Mouse (Mus musculus): ENCODE data around the gene Zfp706. TPM values are rescaled to one million over a fixed set of nuclear protein-coding genes. Genes with fewer than 3 reads are reported as not detected.

The Zfp706 gene
- total and polyA plus RNA-seq, 3 experiments = 52.0 to 384 (median 285) TPM

DNA sequence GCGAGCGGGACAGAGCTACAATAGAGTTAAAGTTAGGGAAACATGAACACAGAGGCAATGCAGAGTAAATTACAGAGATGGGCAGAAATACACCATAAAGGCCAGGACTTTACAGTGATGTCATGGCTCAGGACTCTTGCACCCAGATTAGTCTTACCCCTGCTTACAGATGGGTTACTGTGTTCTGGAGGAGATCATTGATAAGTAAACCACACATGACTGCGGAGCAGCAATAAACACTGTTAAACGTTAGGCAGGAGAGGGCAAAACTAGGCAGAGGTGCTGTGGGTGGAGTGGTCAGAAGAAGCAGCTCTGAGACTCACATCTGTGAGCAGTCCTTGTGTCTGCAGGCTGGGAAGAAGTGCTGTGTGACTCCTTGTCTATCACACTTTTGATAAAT, 18.9 kb upstream of the Zfp706 start:
- no peak overlapping the region for H3K27ac ChIP-seq (ENCODE audit: insufficient read depth, low read depth)
- TF ChIP-seq RAD21 (IDR thresholded peaks at IDR 0.05; ENCODE audit: low read depth, low read length) (no peak), JUND (conservative IDR thresholded peaks at IDR 0.05; ENCODE audit: low read depth, low read length) (no peak), USF2 (conservative IDR thresholded peaks at IDR 0.05; ENCODE audit: low read depth, low read length) (no peak), E2F4 (IDR thresholded peaks at IDR 0.05; ENCODE audit: insufficient replicate concordance, low read depth, low read length) (no peak), PAX5 (IDR thresholded peaks at IDR 0.05; ENCODE audit: low read length) (no peak), USF1 (IDR thresholded peaks at IDR 0.05; ENCODE audit: low read depth, low read length) (no peak), TCF12 (IDR thresholded peaks at IDR 0.05; ENCODE audit: low read depth, low read length) (no peak), CHD1 (IDR thresholded peaks at IDR 0.05; ENCODE audit: low read depth, low read length) (no peak), POLR2AphosphoS2 (IDR thresholded peaks at IDR 0.05; ENCODE audit: low read depth, low read length) (no peak), ELF1 (IDR thresholded peaks at IDR 0.05; ENCODE audit: low read depth, low read length) (no peak), UBTF (IDR thresholded peaks at IDR 0.05; ENCODE audit: low read depth, low read length) (no peak), MXI1 (IDR thresholded peaks at IDR 0.05; ENCODE audit: low read depth, low read length) (no peak), RCOR1 (conservative IDR thresholded peaks at IDR 0.05; ENCODE audit: low read depth, low read length) (no peak), JUN (IDR thresholded peaks at IDR 0.05; ENCODE audit: insufficient read depth, low read depth, low read length) (no peak), MAZ (IDR thresholded peaks at IDR 0.05; ENCODE audit: low read depth, low read length) (no peak), ZNF384 (IDR thresholded peaks at IDR 0.05; ENCODE audit: low read depth, low read length) (no peak)
- H3K4me2 ChIP-seq (ENCODE audit: insufficient read depth, low read depth, poor library complexity, severe bottlenecking) = no peak overlapping the region
- H3K79me2 ChIP-seq (replicated peaks; ENCODE audit: control insufficient read depth, extremely low read depth, insufficient read depth, poor library complexity, severe bottlenecking) = no peaks in the 10 kb centered on the region
- H3K36me3 ChIP-seq (replicated peaks in 1 of 2; ENCODE audit: control insufficient read depth in 1 of 2, insufficient read depth in 1 of 2, low read length in 1 of 2) = no peaks in the 10 kb centered on the region
- in situ Hi-C loops (cut with MboI; ENCODE audit: low pct_ligation_motif_present, low pct_unique_long_range_greater_than_20kb, low sequenced_read_pairs) = loop anchor here (25.0 kb wide), 1 partner anchor 1064 kb away; no protein-coding TSS in a partner anchor
- no peaks in the 10 kb centered on the region for H3K9me3 ChIP-seq (replicated peaks; ENCODE audit: low read length)
- dilution Hi-C loops (cut with MboI; ENCODE audit: extremely low pct_ligation_motif_present, extremely low pct_unique_long_range_greater_than_20kb, low sequenced_read_pairs) = no loop called here
- no peak overlapping the region for H3K9ac ChIP-seq (ENCODE audit: insufficient read depth, low read depth)
- no peak for DNase-seq (ENCODE audit: extremely low read depth)
- no peak overlapping the region for H3K4me3 ChIP-seq (replicated peaks in 1 of 3; ENCODE audit: low read depth in 2 of 3, low read length in 2 of 3, poor library complexity in 1 of 3)
- no peaks in the 10 kb centered on the region for H3K27me3 ChIP-seq (replicated peaks)
- no peaks in the 10 kb centered on the region for H3K4me1 ChIP-seq (ENCODE audit: control insufficient read depth in 1 of 2, insufficient read depth in 2 of 2)

DNA sequence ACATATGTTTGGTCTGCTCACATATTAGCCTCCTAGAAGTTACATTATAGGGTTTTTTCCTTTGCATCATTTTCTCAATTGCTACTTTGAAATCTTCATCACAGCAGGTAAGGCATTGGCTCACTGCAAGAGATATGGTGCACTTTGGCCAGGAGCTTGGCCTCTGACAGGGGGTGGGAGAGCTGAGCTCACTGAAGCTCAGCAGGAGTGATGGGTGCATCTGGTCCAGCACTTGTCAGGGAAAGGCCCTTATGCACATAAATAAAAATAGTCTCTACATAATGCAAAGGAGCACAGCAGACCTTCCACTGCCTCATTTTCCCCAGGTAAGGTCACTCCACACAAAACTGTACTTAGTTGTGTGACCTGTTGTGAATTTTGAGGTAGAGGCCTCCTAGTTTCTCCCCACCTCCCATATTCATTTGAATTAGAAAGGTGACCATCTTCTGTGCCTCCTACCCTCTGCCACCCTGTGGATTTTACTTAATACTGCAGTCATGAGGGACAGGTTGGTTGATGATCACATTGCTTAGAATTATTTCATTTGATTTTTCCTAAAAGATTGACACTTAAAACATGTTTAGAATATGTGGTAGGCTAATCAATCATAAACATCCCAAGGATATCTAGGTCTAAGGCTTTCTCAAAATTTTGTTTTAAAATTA, 13.1 kb upstream of the Zfp706 start:
- no peaks in the 10 kb centered on the region for H3K36me3 ChIP-seq (replicated peaks in 1 of 2; ENCODE audit: control insufficient read depth in 1 of 2, insufficient read depth in 1 of 2, low read length in 1 of 2)
- H3K27ac ChIP-seq (ENCODE audit: insufficient read depth, low read depth) = no peak overlapping the region
- no peak overlapping the region for H3K4me3 ChIP-seq (replicated peaks in 1 of 3; ENCODE audit: low read depth in 2 of 3, low read length in 2 of 3, poor library complexity in 1 of 3)
- H3K4me2 ChIP-seq (ENCODE audit: insufficient read depth, low read depth, poor library complexity, severe bottlenecking) = no peak overlapping the region
- no peaks in the 10 kb centered on the region for H3K9me3 ChIP-seq (replicated peaks; ENCODE audit: low read length)
- no peak overlapping the region for H3K9ac ChIP-seq (ENCODE audit: insufficient read depth, low read depth)
- peak; percentile 74 for TF ChIP-seq SMC3 (IDR thresholded peaks at IDR 0.05; ENCODE audit: low read depth, low read length)
- TF ChIP-seq USF2 (conservative IDR thresholded peaks at IDR 0.05; ENCODE audit: low read depth, low read length) = no peak
- TF ChIP-seq RAD21 (IDR thresholded peaks at IDR 0.05; ENCODE audit: low read depth, low read length) = peak; percentile 67
- TF ChIP-seq SIN3A (IDR thresholded peaks at IDR 0.05; ENCODE audit: low read length) = no peak
- peak in 1 of 2 experiments; percentile 67; a peak in 2 of 4 replicates for TF ChIP-seq CTCF (conservative IDR thresholded peaks at IDR 0.05 in 1 of 2, IDR thresholded peaks at IDR 0.05 in 1 of 2; ENCODE audit: low read depth in 2 of 2, low read length in 2 of 2)
- peak; percentile 27 for DNase-seq (ENCODE audit: extremely low read depth)
- H3K79me2 ChIP-seq (replicated peaks; ENCODE audit: control insufficient read depth, extremely low read depth, insufficient read depth, poor library complexity, severe bottlenecking) = no peaks in the 10 kb centered on the region
- dilution Hi-C loops (cut with MboI; ENCODE audit: extremely low pct_ligation_motif_present, extremely low pct_unique_long_range_greater_than_20kb, low sequenced_read_pairs) (no loop called here), in situ Hi-C loops (cut with MboI; ENCODE audit: low pct_ligation_motif_present, low pct_unique_long_range_greater_than_20kb, low sequenced_read_pairs) (no loop called here)
- H3K27me3 ChIP-seq (replicated peaks) = no peaks in the 10 kb centered on the region
- peaks cover 0 to 19% of the 10 kb centered on the region in 2 experiments; a peak in 2 of 4 replicates for H3K4me1 ChIP-seq (ENCODE audit: control insufficient read depth in 1 of 2, insufficient read depth in 2 of 2)
